Mouse (Mus musculus): ENCODE data around the gene Brd4. TPM values are rescaled to one million over a fixed set of nuclear protein-coding genes. Genes with fewer than 3 reads are reported as not detected.

Gene Brd4
- total and polyA plus RNA-seq, 3 experiments, result 12.3 to 91.4 TPM; not detected in 1

GRCm38 (mm10) chr17:32199796-32200195, 84.7 kb downstream of the Brd4 start:
- Histone ChIP-seq H3K79me2 (ENCODE audit: control insufficient read depth, insufficient read depth, low read length, poor library complexity) (no peaks in the 10 kb centered on the region), H3K36me3 (ENCODE audit: control insufficient read depth in 1 of 2, insufficient read depth in 2 of 2, low read length in 2 of 2) (peaks cover 13 to 17% of the 10 kb centered on the region in 2 experiments)
- TF ChIP-seq MAFK (IDR thresholded peaks at IDR 0.05; ENCODE audit: borderline replicate concordance, low read depth, low read length), result no peak
- no peak for TF ChIP-seq NRF1 (IDR thresholded peaks at IDR 0.05; ENCODE audit: insufficient read depth, low read depth, low read length, poor library complexity, severe bottlenecking)
- no peak for TF ChIP-seq TBP (IDR thresholded peaks at IDR 0.05; ENCODE audit: low read depth, low read length)
- no peak for TF ChIP-seq RAD21 (IDR thresholded peaks at IDR 0.05; ENCODE audit: low read depth, low read length)
- no peak for TF ChIP-seq ZNF384 (IDR thresholded peaks at IDR 0.05; ENCODE audit: low read depth, low read length)
- no peak for TF ChIP-seq CTCF (IDR thresholded peaks at IDR 0.05 in 2 of 3, conservative IDR thresholded peaks at IDR 0.05 in 1 of 3; ENCODE audit: control insufficient read depth in 1 of 3, insufficient read depth in 1 of 3, low read depth in 2 of 3, low read length in 3 of 3, poor library complexity in 1 of 3, severe bottlenecking in 1 of 3)
- TF ChIP-seq NELFE (IDR thresholded peaks at IDR 0.05; ENCODE audit: low read depth, low read length), result no peak
- no peak for TF ChIP-seq MAX (IDR thresholded peaks at IDR 0.05; ENCODE audit: low read length)
- no peak for TF ChIP-seq EP300 (IDR thresholded peaks at IDR 0.05; ENCODE audit: low read depth in 1 of 2, low read length in 2 of 2)
- TF ChIP-seq ZMIZ1 (IDR thresholded peaks at IDR 0.05; ENCODE audit: low read depth, low read length), result no peak
- TF ChIP-seq ZC3H11A (IDR thresholded peaks at IDR 0.05; ENCODE audit: low read depth, low read length), result no peak
- TF ChIP-seq MXI1 (IDR thresholded peaks at IDR 0.05; ENCODE audit: low read depth, low read length), result no peak
- TF ChIP-seq MAZ (IDR thresholded peaks at IDR 0.05; ENCODE audit: low read depth, low read length), result no peak
- no peak for TF ChIP-seq GATA1 (IDR thresholded peaks at IDR 0.05; ENCODE audit: low read depth, low read length)
- no peak for TF ChIP-seq TAL1 (IDR thresholded peaks at IDR 0.05; ENCODE audit: low read length)
- TF ChIP-seq JUND (IDR thresholded peaks at IDR 0.05; ENCODE audit: low read depth, low read length), result no peak

GRCm38 (mm10) chr17:32197156-32197555, 87.4 kb downstream of the Brd4 start:
- H3K9me3 ChIP-seq (replicated peaks; ENCODE audit: insufficient read depth, low read length), result no peaks in the 10 kb centered on the region
- H3K9ac ChIP-seq (ENCODE audit: control insufficient read depth, low read depth, low read length, poor library complexity, severe bottlenecking), result no peak overlapping the region
- H3K27ac ChIP-seq (ENCODE audit: control insufficient read depth, low read depth, low read length), result no peak overlapping the region
- H3K79me2 ChIP-seq (ENCODE audit: control insufficient read depth, insufficient read depth, low read length, poor library complexity), result no peaks in the 10 kb centered on the region
- TF ChIP-seq MYC (IDR thresholded peaks at IDR 0.05; ENCODE audit: low read depth, low read length) (no peak), SMC3 (IDR thresholded peaks at IDR 0.05; ENCODE audit: low read depth, low read length) (no peak)
- H3K36me3 ChIP-seq (ENCODE audit: control insufficient read depth in 1 of 2, insufficient read depth in 2 of 2, low read length in 2 of 2), result peaks cover 13 to 17% of the 10 kb centered on the region in 2 experiments
- peaks cover 0 to 6% of the 10 kb centered on the region in 2 experiments; a peak in 2 of 4 replicates for H3K4me1 ChIP-seq (ENCODE audit: control insufficient read depth in 1 of 2, insufficient read depth in 2 of 2, low read length in 2 of 2)
- DNase-seq (ENCODE audit: low read depth, low spot score), result no peak
- H3K4me3 ChIP-seq (ENCODE audit: control insufficient read depth in 1 of 2, insufficient read depth in 1 of 2, low read depth in 2 of 2, low read length in 2 of 2), result no peak overlapping the region
- no peaks in the 10 kb centered on the region for H3K27me3 ChIP-seq (ENCODE audit: control insufficient read depth in 1 of 2, insufficient read depth in 2 of 2, low read length in 2 of 2)

More at GRCm38 (mm10) chr17:32199796-32200195, 84.7 kb downstream of the Brd4 start:
- Histone ChIP-seq H3K27me3 (ENCODE audit: control insufficient read depth in 1 of 2, insufficient read depth in 2 of 2, low read length in 2 of 2) (no peaks in the 10 kb centered on the region), H3K9me3 (replicated peaks; ENCODE audit: insufficient read depth, low read length) (no peaks in the 10 kb centered on the region), H3K27ac (ENCODE audit: control insufficient read depth, low read depth, low read length) (no peak overlapping the region), H3K4me1 (ENCODE audit: control insufficient read depth in 1 of 2, insufficient read depth in 2 of 2, low read length in 2 of 2) (peaks cover 0 to 6% of the 10 kb centered on the region in 2 experiments; a peak in 2 of 4 replicates), H3K9ac (ENCODE audit: control insufficient read depth, low read depth, low read length, poor library complexity, severe bottlenecking) (no peak overlapping the region), H3K4me3 (ENCODE audit: control insufficient read depth in 1 of 2, insufficient read depth in 1 of 2, low read depth in 2 of 2, low read length in 2 of 2) (no peak overlapping the region)
- DNase-seq (ENCODE audit: low read depth, low spot score), result no peak

Measured in MEL (cell line).